Mouse (Mus musculus): ENCODE data around the gene Tubd1.

- TF ChIP-seq CTCF (IDR thresholded peaks at IDR 0.05; ENCODE audit: low read depth): no peak
- TF ChIP-seq EP300 (IDR thresholded peaks at IDR 0.05; ENCODE audit: low read depth): no peak
These were observed 69.3 kb downstream of the Tubd1 start for GRCm38 (mm10) chr11:86614056-86614530.

All from heart, postnatal 0 days (tissue).